Mouse (Mus musculus) intestine, embryonic 16.5 days (tissue): ENCODE data around the gene Fbxl13. TPM values are rescaled to one million over a fixed set of nuclear protein-coding genes. Genes with fewer than 3 reads are reported as not detected.

Source experiments
- ATAC-seq: fragments of 200-750 bp; cut with Nextera tagmentation; 2 replicates; pipeline ENCODE4 v1.8.0; 2017; ENCODE audit warnings: moderate TSS enrichment, moderate library complexity
- H3K27ac ChIP-seq: fragments of 300-500 bp; sonication (generic); 2 replicates; pipeline ENCODE4 v1.5.1; 2014; ENCODE audit warnings: mild to moderate bottlenecking, low read length
- H3K27me3 ChIP-seq: fragments of 300-500 bp; sonication (generic); replicated peaks from 2 replicates; pipeline ENCODE4 v1.6.1; 2014; ENCODE audit warnings: low read length, control low read depth, mixed read lengths; ENCODE audit not compliant: control insufficient read depth, insufficient read depth
- H3K36me3 ChIP-seq: fragments of 300-500 bp; sonication (generic); 2 replicates; pipeline ENCODE4 v1.6.1; 2014; ENCODE audit warnings: low read length, control low read depth; ENCODE audit not compliant: control insufficient read depth, insufficient read depth
- H3K4me1 ChIP-seq: fragments of 300-500 bp; sonication (generic); 2 replicates; pipeline ENCODE4 v1.6.1; 2014; ENCODE audit warnings: low read length, control low read depth, mixed read lengths; ENCODE audit not compliant: control insufficient read depth, insufficient read depth
- H3K4me2 ChIP-seq: fragments of 300-500 bp; sonication (generic); 2 replicates; pipeline ENCODE4 v1.6.1; 2014; ENCODE audit warnings: low read depth, low read length, control low read depth
- H3K4me3 ChIP-seq: fragments of 300-500 bp; sonication (generic); 2 replicates; pipeline ENCODE4 v1.5.1; 2014; ENCODE audit warnings: mild to moderate bottlenecking, low read length
- H3K9ac ChIP-seq: fragments of 300-500 bp; sonication (generic); 2 replicates; pipeline ENCODE4 v1.6.1; 2014; ENCODE audit warnings: low read depth, low read length
- H3K9me3 ChIP-seq: fragments of 300-500 bp; sonication (generic); 2 replicates; pipeline ENCODE4 v1.6.1; 2016; ENCODE audit warnings: low read length, control low read depth; ENCODE audit not compliant: control insufficient read depth
- WGBS: fragments of 180-500 bp; shearing (Covaris S2); extraction: QIAGEN DNeasy Blood & Tissue Kit; methylation state at CpG from one replicate; pipeline ENCODE4 v1.1.7; 2014; 5-methylcytosine and 5-hydroxymethylcytosine counted together
- polyA plus RNA-seq: library from polyadenylated mRNA; unstranded; fragments of >200 nt; fragmentation: Nextera tagmentation; extraction: Ambion mirVana; gene quantifications from 2 replicates; pipeline ENCODE4 v1.2.1, GENCODE M21; 2015

Gene Fbxl13
- polyA plus RNA-seq, 1 experiment from 2014 or later = 0.09 TPM

GRCm38 (mm10) chr5:21593201-21593709 lies 52.2 kb downstream of the Fbxl13 start:
- Histone ChIP-seq H3K27me3 (no peaks in the 10 kb centered on the region), H3K27ac (no peak overlapping the region), H3K9ac (no peak overlapping the region), H3K36me3 (no peaks in the 10 kb centered on the region), H3K9me3 (no peaks in the 10 kb centered on the region), H3K4me1 (no peaks in the 10 kb centered on the region), H3K4me3 (no peak overlapping the region), H3K4me2 (no peak overlapping the region)
- 85% methylated on average over 9 of the region's 9 CpGs for WGBS
- ATAC-seq = no peak

DNA sequence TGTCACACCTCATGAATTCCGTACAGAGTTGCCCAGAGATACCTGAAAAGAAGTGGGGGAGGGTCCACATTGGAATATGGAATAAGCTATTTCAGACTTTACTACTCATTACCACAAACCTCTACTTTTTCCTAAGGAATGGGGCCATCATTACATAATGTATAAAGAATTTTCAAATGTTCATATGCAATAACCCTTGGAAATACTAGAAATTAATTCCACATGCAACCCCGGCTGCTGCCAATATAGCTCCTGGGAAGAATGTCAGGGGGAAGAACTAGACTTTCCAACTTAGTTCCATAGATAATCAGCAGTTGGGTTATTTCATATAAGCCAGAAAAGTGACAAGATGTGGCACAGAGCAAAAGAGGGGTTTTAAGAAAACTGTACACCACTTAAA lies 53.3 kb downstream of the Fbxl13 start:
- H3K9me3 ChIP-seq = no peaks in the 10 kb centered on the region
- H3K4me3 ChIP-seq = no peak overlapping the region
- no peak for ATAC-seq
- WGBS = 75% methylated on average over 2 of the region's 2 CpGs
- no peaks in the 10 kb centered on the region for H3K4me1 ChIP-seq
- no peaks in the 10 kb centered on the region for H3K36me3 ChIP-seq
- H3K27me3 ChIP-seq = no peaks in the 10 kb centered on the region
- no peak overlapping the region for H3K4me2 ChIP-seq
- no peak overlapping the region for H3K9ac ChIP-seq
- no peak overlapping the region for H3K27ac ChIP-seq

- no peak overlapping the region for H3K4me2 ChIP-seq
- WGBS = 86% methylated on average over 13 of the region's 13 CpGs
- no peaks in the 10 kb centered on the region for H3K36me3 ChIP-seq
- no peak for ATAC-seq
- no peaks in the 10 kb centered on the region for H3K4me1 ChIP-seq
- no peak overlapping the region for H3K9ac ChIP-seq
- H3K27me3 ChIP-seq = no peaks in the 10 kb centered on the region
- no peak overlapping the region for H3K27ac ChIP-seq
- H3K9me3 ChIP-seq = no peaks in the 10 kb centered on the region
- H3K4me3 ChIP-seq = no peak overlapping the region
Measured at GRCm38 (mm10) chr5:21588220-21588619, 57.2 kb downstream of the Fbxl13 start.

- H3K27ac ChIP-seq = no peak overlapping the region
- no peak overlapping the region for H3K4me3 ChIP-seq
- H3K9me3 ChIP-seq = no peaks in the 10 kb centered on the region
- H3K9ac ChIP-seq = no peak overlapping the region
- H3K27me3 ChIP-seq = no peaks in the 10 kb centered on the region
- no peak for ATAC-seq
- no peak overlapping the region for H3K4me2 ChIP-seq
- H3K4me1 ChIP-seq = no peaks in the 10 kb centered on the region
- no peaks in the 10 kb centered on the region for H3K36me3 ChIP-seq
- WGBS = 73% methylated on average over 7 of the region's 7 CpGs
Measured at GRCm38 (mm10) chr5:21587683-21588082, 57.8 kb downstream of the Fbxl13 start.

- Histone ChIP-seq H3K36me3 (no peaks in the 10 kb centered on the region), H3K27me3 (no peaks in the 10 kb centered on the region), H3K9me3 (no peaks in the 10 kb centered on the region), H3K4me1 (no peaks in the 10 kb centered on the region), H3K4me3 (no peak overlapping the region), H3K9ac (no peak overlapping the region), H3K27ac (no peak overlapping the region), H3K4me2 (no peak overlapping the region)
- WGBS = 57% methylated on average over 6 of the region's 6 CpGs
- ATAC-seq = no peak
Measured at GRCm38 (mm10) chr5:21586763-21587162, 58.7 kb downstream of the Fbxl13 start.

DNA sequence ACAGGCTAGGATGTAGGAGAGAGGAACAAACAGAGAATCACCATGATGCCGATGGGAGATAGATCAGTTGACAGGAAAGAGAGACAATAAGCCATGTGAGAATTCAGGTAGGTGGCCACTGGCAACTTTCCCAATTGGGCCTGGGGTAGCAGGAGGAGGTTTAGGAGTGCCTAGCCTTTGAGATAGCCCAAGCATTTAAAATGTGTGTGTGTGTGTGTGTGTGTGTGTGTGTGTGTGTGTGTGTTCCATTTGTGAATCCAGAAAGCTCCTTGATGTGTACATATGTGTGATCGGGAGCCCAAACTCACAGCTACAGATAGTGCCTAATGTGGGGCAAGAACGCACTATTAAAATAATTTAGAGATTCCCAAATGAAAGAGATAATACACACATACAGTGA lies 67.3 kb downstream of the Fbxl13 start:
- H3K9ac ChIP-seq = no peak overlapping the region
- no peak overlapping the region for H3K4me3 ChIP-seq
- H3K9me3 ChIP-seq = no peaks in the 10 kb centered on the region
- H3K4me2 ChIP-seq = no peak overlapping the region
- no peaks in the 10 kb centered on the region for H3K36me3 ChIP-seq
- ATAC-seq = no peak
- WGBS = 87% methylated on average over 3 of the region's 3 CpGs
- H3K27ac ChIP-seq = no peak overlapping the region
- H3K4me1 ChIP-seq = no peaks in the 10 kb centered on the region
- no peaks in the 10 kb centered on the region for H3K27me3 ChIP-seq

- Histone ChIP-seq H3K27me3 (no peaks in the 10 kb centered on the region), H3K27ac (no peak overlapping the region), H3K4me1 (no peaks in the 10 kb centered on the region), H3K36me3 (no peaks in the 10 kb centered on the region), H3K4me3 (no peak overlapping the region), H3K4me2 (no peak overlapping the region), H3K9me3 (no peaks in the 10 kb centered on the region), H3K9ac (no peak overlapping the region)
- 80% methylated on average over 13 of the region's 13 CpGs for WGBS
- ATAC-seq = no peak
Measured at GRCm38 (mm10) chr5:21575210-21575550, 70.3 kb downstream of the Fbxl13 start.

DNA sequence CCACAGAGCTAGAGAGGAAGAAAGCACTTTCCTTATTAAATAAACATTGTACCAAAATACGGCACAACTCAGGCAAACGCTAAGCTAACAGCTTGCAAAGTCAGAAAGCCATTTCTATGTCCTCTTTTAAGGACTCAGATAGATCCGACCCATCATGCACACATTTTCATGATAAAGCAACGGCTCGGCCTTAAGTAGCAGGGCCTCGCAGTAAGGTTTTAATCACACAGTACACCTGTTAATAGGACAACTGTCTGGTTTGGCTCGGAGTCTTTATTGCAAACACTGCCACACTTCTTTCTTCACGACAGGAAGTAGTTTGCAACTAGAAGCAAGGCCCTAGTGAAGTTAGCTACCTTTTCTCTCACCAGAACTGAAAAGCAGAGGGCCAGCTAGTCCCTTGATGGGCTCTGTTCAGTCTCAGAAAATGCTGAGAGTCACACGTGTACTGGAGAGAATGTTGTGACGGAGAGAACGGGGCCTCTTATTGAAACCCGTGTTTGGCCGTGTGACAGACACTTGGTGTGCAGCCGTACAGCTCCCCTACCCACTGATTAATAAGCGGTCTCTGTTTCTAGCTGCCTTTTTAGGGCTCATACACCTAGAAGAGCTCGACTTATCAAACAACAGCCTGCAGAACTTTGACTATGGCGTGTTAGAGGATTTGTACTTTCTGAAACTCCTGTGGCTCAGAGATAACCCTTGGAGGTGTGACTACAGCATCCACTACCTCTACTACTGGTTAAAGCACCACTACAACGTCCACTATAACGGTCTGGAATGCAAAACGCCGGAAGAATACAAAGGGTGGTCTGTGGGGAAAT lies 70.8 kb downstream of the Fbxl13 start:
- no peak overlapping the region for H3K4me2 ChIP-seq
- ATAC-seq = no peak
- H3K27me3 ChIP-seq = no peaks in the 10 kb centered on the region
- WGBS = 63% methylated on average over 21 of the region's 21 CpGs
- H3K9me3 ChIP-seq = no peaks in the 10 kb centered on the region
- no peak overlapping the region for H3K27ac ChIP-seq
- H3K9ac ChIP-seq = no peak overlapping the region
- H3K4me1 ChIP-seq = no peaks in the 10 kb centered on the region
- no peaks in the 10 kb centered on the region for H3K36me3 ChIP-seq
- H3K4me3 ChIP-seq = no peak overlapping the region

DNA sequence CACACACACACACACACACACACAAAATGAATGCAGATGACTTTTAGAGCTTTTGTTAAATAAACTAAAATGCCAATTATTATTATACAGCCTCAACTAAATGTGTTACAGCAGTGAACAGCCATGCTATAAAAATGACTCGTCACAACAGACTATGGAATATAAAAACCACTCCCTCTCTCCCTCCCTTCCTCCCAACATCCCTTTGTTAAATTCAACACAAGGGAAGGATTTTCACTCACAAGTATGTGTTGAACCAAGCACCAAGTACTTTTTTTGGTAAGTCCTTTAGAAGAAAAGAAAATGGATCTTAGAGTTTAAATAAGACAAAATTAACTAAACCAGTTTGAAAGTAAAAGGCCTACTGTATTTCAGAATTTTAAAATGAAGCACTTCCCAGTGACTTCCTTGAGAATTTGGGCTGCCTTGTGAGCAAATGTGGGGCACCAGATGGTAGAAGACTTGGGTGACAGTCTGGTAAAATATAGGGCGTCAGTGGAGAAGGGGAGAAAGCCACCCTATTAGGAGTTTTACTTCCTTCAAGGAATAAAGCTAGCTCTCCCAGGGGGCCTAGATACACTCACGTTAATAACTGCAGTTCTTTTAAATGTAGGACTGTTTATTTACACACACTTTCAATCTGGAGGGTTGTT lies 72.5 kb downstream of the Fbxl13 start:
- Histone ChIP-seq H3K4me3 (no peak overlapping the region), H3K4me2 (no peak overlapping the region), H3K27ac (no peak overlapping the region), H3K27me3 (no peaks in the 10 kb centered on the region), H3K4me1 (no peaks in the 10 kb centered on the region), H3K9me3 (no peaks in the 10 kb centered on the region), H3K9ac (no peak overlapping the region), H3K36me3 (no peaks in the 10 kb centered on the region)
- ATAC-seq = no peak
- 62% methylated on average over 3 of the region's 3 CpGs for WGBS
